Mouse (Mus musculus): ENCODE data around the gene Olfr221. TPM values are rescaled to one million over a fixed set of nuclear protein-coding genes. Genes with fewer than 3 reads are reported as not detected.

The Olfr221 gene
- polyA plus RNA-seq, 1 experiment from 2014 or later, result not detected

DNA sequence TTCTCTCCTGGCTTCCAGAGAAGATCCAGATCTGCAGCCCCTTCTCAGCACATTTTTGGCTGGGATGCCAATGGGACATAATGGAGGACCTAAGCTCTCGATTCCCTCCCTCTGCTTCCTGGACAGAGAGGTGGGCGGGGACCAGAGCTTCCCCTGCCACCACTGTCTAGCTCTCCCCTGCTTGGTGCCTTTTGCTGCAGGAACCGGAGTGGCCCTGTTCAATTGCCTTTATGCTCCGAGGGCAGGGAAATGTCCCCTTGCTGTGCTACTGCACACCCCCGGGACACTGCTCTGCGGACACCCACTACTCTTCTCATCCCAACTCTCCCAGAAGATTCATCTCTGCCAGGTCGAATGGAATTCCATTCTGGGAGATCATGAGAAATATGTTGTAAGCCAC lies 37.1 kb downstream of the Olfr221 start:
- Histone ChIP-seq H3K4me3 (ENCODE audit: inconsistent target) (no peak overlapping the region), H3K27ac (no peak overlapping the region), H3K79me2 (ENCODE audit: inconsistent target) (no peaks in the 10 kb centered on the region), H3K36me3 (ENCODE audit: inconsistent target) (peaks cover 4% of the 10 kb centered on the region; the same call in 1 of the 2 replicates)
- 85% methylated on average over 7 of the region's 7 CpGs for WGBS (ENCODE audit: missing documents)

- 51% methylated on average over 16 of the region's 16 CpGs for WGBS (ENCODE audit: missing documents)
- H3K36me3 ChIP-seq (ENCODE audit: inconsistent target), result peaks cover 4% of the 10 kb centered on the region; the same call in 1 of the 2 replicates
- H3K79me2 ChIP-seq (ENCODE audit: inconsistent target), result no peaks in the 10 kb centered on the region
- H3K4me3 ChIP-seq (ENCODE audit: inconsistent target), result no peak overlapping the region
- no peak overlapping the region for H3K27ac ChIP-seq
Observed at GRCm38 (mm10) chr14:52003981-52004495, 38.2 kb downstream of the Olfr221 start.

DNA sequence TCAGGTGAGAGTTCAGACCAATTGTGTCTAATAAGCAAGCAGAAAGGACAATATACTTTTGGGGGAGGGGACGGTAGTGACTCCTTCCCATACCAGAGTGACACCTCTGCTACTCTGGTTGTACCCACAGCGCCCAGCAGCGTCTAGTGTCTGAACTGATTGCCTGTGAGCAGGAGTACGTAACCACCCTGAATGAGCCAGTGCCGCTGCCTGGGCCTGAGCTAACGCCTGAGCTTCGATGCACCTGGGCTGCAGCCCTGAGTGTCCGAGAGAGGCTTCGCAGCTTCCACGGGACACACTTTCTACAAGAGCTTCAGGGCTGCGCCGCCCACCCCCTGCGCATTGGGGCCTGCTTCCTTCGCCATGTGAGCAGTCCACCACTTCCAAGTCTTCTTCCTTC lies 44.8 kb downstream of the Olfr221 start:
- H3K79me2 ChIP-seq (ENCODE audit: inconsistent target), result no peaks in the 10 kb centered on the region
- WGBS (ENCODE audit: missing documents), result 95% methylated on average over 14 of the region's 14 CpGs
- no peaks in the 10 kb centered on the region for H3K36me3 ChIP-seq (ENCODE audit: inconsistent target)
- H3K27ac ChIP-seq, result no peak overlapping the region
- no peak overlapping the region for H3K4me3 ChIP-seq (ENCODE audit: inconsistent target)

DNA sequence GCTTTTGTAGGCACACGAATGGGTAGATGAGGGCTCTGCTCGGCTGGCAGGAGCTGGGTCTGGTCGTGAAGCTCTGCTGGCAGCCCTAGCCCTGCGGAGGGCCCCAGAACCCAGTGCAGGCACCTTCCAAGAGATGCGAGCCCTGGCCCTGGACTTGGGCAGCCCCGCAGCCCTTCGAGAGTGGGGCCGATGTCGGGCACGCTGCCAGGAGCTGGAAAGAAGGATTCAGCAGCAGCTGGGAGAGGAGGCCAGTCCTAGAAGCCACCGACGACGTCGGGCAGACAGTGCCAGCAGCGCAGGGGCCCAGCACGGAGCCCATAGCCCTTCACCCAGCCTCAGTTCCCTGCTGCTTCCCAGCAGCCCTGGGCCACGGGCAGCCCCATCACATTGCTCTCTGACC lies 45.4 kb downstream of the Olfr221 start:
- H3K79me2 ChIP-seq (ENCODE audit: inconsistent target), result no peaks in the 10 kb centered on the region
- 93% methylated on average over 16 of the region's 17 CpGs for WGBS (ENCODE audit: missing documents)
- H3K4me3 ChIP-seq (ENCODE audit: inconsistent target), result no peak overlapping the region
- H3K27ac ChIP-seq, result no peak overlapping the region
- no peaks in the 10 kb centered on the region for H3K36me3 ChIP-seq (ENCODE audit: inconsistent target)

GRCm38 (mm10) chr14:51996231-51996841 lies 45.9 kb downstream of the Olfr221 start:
- Histone ChIP-seq H3K27ac (no peak overlapping the region), H3K79me2 (ENCODE audit: inconsistent target) (no peaks in the 10 kb centered on the region), H3K4me3 (ENCODE audit: inconsistent target) (no peak overlapping the region), H3K36me3 (ENCODE audit: inconsistent target) (no peaks in the 10 kb centered on the region)
- 95% methylated on average over 13 of the region's 13 CpGs for WGBS (ENCODE audit: missing documents)

GRCm38 (mm10) chr14:51995219-51995871 lies 46.9 kb downstream of the Olfr221 start:
- Histone ChIP-seq H3K4me3 (ENCODE audit: inconsistent target) (no peak overlapping the region), H3K27ac (no peak overlapping the region), H3K79me2 (ENCODE audit: inconsistent target) (no peaks in the 10 kb centered on the region), H3K36me3 (ENCODE audit: inconsistent target) (no peaks in the 10 kb centered on the region)
- WGBS (ENCODE audit: missing documents), result 26% methylated on average over 12 of the region's 12 CpGs

DNA sequence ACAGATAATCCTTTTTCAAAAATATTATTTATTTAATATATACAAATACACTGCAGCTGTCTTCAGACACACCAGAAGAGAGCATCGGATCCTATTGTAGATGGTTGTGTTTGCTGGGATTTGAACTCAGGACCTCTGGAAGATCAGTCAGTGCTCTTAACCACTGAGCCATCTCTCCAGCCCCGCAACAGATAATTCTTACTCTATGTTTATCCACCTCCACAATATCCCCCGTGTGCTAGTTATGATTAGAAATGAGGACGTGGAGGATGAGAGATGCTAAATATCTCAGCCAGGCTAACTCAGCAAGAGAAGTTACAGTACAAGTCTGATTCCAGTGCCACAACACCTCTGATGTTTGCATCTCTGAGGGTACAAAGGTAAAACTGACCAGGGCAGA lies 47.8 kb downstream of the Olfr221 start:
- WGBS (ENCODE audit: missing documents), result 97% methylated on average over 4 of the region's 4 CpGs
- Histone ChIP-seq H3K79me2 (ENCODE audit: inconsistent target) (no peaks in the 10 kb centered on the region), H3K27ac (no peak overlapping the region), H3K4me3 (ENCODE audit: inconsistent target) (no peak overlapping the region), H3K36me3 (ENCODE audit: inconsistent target) (no peaks in the 10 kb centered on the region)

DNA sequence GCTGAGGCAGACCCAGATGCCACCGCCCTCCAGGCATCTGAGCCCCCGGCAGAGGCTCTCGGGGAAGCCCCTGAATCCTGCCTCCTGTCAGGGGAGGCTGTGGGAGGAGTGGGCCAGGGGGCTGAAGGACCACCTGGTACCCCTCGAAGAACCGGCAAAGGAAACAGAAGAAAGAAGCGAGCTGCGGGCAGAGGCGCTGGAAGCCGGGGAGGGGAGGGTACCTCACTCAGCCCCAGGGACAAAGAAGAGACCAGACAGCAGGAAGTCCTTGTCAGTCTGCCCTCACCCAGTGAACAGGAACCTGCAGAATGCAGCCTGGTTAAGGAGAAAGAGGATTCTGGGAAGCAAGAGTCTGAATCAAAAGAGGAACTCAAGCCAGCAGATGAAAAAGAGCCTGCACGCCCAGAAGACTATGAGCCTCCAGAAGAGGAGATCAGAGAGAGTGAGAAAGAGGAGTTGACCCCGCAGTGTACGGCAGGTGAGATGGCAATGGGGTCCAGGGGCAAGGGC lies 52.7 kb downstream of the Olfr221 start:
- Histone ChIP-seq H3K79me2 (ENCODE audit: inconsistent target) (no peaks in the 10 kb centered on the region), H3K27ac (no peak overlapping the region), H3K36me3 (ENCODE audit: inconsistent target) (no peaks in the 10 kb centered on the region), H3K4me3 (ENCODE audit: inconsistent target) (no peak overlapping the region)
- WGBS (ENCODE audit: missing documents), result 41% methylated on average over 12 of the region's 12 CpGs

GRCm38 (mm10) chr14:51988731-51989130 lies 53.5 kb downstream of the Olfr221 start:
- H3K27ac ChIP-seq, result no peak overlapping the region
- WGBS (ENCODE audit: missing documents), result 93% methylated on average over 12 of the region's 12 CpGs
- no peaks in the 10 kb centered on the region for H3K79me2 ChIP-seq (ENCODE audit: inconsistent target)
- no peak overlapping the region for H3K4me3 ChIP-seq (ENCODE audit: inconsistent target)
- H3K36me3 ChIP-seq (ENCODE audit: inconsistent target), result no peaks in the 10 kb centered on the region

GRCm38 (mm10) chr14:51987177-51987576 lies 55.1 kb downstream of the Olfr221 start:
- no peaks in the 10 kb centered on the region for H3K36me3 ChIP-seq (ENCODE audit: inconsistent target)
- 96% methylated on average over 6 of the region's 6 CpGs for WGBS (ENCODE audit: missing documents)
- no peak overlapping the region for H3K4me3 ChIP-seq (ENCODE audit: inconsistent target)
- H3K27ac ChIP-seq, result no peak overlapping the region
- no peaks in the 10 kb centered on the region for H3K79me2 ChIP-seq (ENCODE audit: inconsistent target)

DNA sequence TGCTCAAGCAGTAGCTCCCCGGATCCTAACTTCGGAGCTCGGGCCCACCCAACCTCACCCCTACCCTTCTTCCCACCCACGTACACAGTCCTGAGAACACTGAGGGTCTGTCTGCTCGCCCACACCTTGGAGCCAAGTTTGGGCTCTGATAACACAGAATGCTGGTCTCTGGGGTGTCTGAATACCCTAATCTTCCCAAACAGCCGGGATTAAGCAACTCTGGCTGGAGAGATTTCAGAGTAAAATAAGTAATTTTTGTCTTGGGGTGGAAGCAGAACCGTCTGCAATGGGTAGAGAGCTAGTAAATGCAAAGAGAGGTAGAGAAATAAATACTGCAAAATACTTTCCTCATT lies 56.1 kb downstream of the Olfr221 start:
- H3K79me2 ChIP-seq (ENCODE audit: inconsistent target), result no peaks in the 10 kb centered on the region
- 38% methylated on average over 7 of the region's 7 CpGs for WGBS (ENCODE audit: missing documents)
- no peak overlapping the region for H3K27ac ChIP-seq
- no peak overlapping the region for H3K4me3 ChIP-seq (ENCODE audit: inconsistent target)
- no peaks in the 10 kb centered on the region for H3K36me3 ChIP-seq (ENCODE audit: inconsistent target)

DNA sequence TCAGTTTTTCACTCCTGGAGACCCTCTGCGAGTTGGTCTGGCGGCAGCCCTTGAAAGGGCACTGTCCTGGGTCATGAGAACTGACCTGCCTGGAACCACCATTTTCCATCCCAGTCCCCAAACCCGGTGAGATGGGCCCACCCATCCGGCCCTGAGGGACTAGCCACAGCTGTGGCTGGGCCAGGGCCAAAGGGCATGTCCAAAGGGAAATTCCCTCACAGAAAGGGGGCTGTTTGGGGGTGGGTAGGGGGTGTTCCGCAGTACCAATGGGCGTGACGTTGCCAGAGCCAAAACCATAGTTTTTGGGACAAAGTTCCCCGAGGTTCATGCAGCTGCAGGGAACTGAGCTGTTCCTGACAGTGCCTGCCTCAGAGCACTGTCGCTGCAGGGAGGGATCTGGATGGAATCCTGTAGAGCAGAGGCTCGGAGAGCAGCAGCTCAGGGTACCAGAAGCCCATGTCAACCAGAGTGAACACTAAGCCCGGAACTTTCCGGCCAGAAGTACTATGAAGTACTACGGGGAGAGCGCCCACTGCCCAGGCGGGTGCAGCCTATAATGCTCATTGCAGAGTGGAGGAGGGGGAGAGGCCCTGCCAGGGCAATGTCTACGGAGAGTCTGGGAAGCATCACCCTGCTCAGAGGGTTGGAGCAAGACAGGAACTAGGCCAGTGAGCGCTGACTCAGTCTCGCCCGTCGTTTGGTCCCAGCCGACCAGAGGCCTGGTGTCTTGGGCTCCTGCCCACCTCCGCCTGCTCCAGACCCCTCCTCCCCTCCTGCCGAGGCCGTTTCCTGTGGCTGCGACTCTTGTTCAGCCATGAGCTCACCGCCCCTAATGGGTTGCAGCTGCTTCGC lies 56.7 kb downstream of the Olfr221 start:
- no peaks in the 10 kb centered on the region for H3K79me2 ChIP-seq (ENCODE audit: inconsistent target)
- 23% methylated on average over 27 of the region's 27 CpGs for WGBS (ENCODE audit: missing documents)
- H3K27ac ChIP-seq, result no peak overlapping the region
- H3K4me3 ChIP-seq (ENCODE audit: inconsistent target), result peak overlapping the region; percentile 5; the same call in 1 of the 2 replicates
- no peaks in the 10 kb centered on the region for H3K36me3 ChIP-seq (ENCODE audit: inconsistent target)

DNA sequence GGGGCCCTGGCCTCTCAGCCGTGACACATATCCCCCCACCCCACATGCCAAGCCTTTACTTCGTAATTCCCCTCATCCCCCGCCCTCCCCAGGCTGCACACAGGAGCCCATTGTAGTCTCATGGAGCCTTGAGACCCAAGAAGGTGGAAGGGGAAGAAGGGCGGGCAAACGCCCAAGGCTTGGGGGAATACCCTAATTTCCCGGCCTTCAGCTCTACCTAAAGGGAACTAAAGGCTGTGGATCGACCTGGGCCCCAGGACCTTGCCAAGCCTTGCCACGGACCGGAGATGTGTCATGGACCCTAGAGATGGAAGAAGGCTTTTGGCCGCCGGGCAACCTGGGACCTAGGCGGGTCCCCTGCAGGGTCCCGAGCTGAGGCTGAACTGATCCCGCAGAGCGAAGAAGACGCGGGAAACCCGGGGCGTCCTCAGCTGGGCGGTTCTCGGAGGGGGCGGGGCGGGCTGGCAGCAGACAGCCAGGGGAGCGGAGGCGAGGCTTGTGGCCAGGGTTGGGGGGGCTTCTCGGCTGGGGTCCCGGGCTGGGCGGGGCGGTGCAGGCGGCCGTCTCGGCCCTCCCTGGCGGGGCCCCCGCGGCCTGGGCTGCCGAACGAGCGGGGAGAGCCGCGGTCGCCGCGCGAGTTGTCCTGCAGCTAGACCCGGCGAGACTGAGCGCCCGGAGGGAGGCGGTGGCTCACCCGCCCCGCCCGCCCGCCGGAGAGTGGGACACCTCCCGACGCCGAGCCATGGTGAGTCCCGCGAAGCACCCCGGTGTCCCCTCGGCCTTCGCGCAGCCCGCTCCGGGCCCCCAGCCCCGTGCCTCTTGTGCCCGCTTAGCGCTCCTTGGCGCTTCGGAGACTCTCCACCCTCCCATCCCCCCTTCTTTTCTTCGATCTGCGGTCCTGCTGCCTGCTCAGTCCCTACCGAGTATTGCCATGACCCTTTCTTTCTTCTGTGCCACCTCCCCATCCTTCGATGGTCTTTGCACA lies 57.7 kb downstream of the Olfr221 start, which contains the start of gene Arhgef40:
TSS of gene Arhgef40 (plus strand) at position 473 of the 985 bp plus-strand sequence.
- Histone ChIP-seq H3K79me2 (ENCODE audit: inconsistent target) (no peaks in the 10 kb centered on the region), H3K36me3 (ENCODE audit: inconsistent target) (no peaks in the 10 kb centered on the region), H3K27ac (no peak within 1 kb of the TSS), H3K4me3 (ENCODE audit: inconsistent target) (peak within 1 kb of the TSS; percentile 5; the same call in 1 of the 2 replicates)
- WGBS (ENCODE audit: missing documents), result 1% methylated on average over 72 of the region's 74 CpGs
